Mouse (Mus musculus) testis, adult 2 months (tissue): Measurements from ENCODE around the gene Prmt6. TPM values are rescaled to one million over a fixed set of nuclear protein-coding genes. Genes with fewer than 3 reads are reported as not detected.

ENCODE experiments used
- H3K27ac ChIP-seq: fragments of 200-500 bp; 2 replicates; pipeline ENCODE4 v1.5.1; 2012; ENCODE audit warnings: low read depth, low read length; ENCODE audit not compliant: control insufficient read depth, insufficient read depth
- H3K27me3 ChIP-seq: fragments of 200-500 bp; 2 replicates; pipeline ENCODE4 v1.6.1; 2012; ENCODE audit warnings: mild to moderate bottlenecking, low read length, moderate library complexity; ENCODE audit not compliant: control insufficient read depth, insufficient read depth
- H3K36me3 ChIP-seq: fragments of 200-500 bp; 2 replicates; pipeline ENCODE4 v1.6.1; 2012; ENCODE audit warnings: mild to moderate bottlenecking, low read length; ENCODE audit not compliant: control insufficient read depth, insufficient read depth
- H3K4me1 ChIP-seq: fragments of 200-500 bp; 2 replicates; pipeline ENCODE4 v1.6.1; 2012; ENCODE audit warnings: low read length; ENCODE audit not compliant: control insufficient read depth, insufficient read depth
- H3K4me3 ChIP-seq: fragments of 200-500 bp; 2 replicates; pipeline ENCODE4 v1.5.1; 2012; ENCODE audit warnings: low read depth, mild to moderate bottlenecking, low read length, moderate library complexity, mixed read lengths; ENCODE audit not compliant: control insufficient read depth
- CTCF ChIP-seq: fragments of 200-500 bp; IDR thresholded peaks from 2 replicates; pipeline ENCODE4 v1.5.1; 2012; ENCODE audit warnings: low read depth, mild to moderate bottlenecking, inconsistent platforms, low read length, moderate library complexity; ENCODE audit not compliant: control insufficient read depth, insufficient read depth, insufficient replicate concordance
- POLR2A ChIP-seq: fragments of 200-500 bp; IDR thresholded peaks from 2 replicates; pipeline ENCODE4 v1.6.1; 2012; ENCODE audit warnings: low read depth, mild to moderate bottlenecking, inconsistent platforms, low read length, moderate library complexity; ENCODE audit not compliant: control insufficient read depth
- polyA plus RNA-seq: library from polyadenylated mRNA; depleted of rRNA; stranded (reverse); fragments of >200 nt; gene quantifications from 2 replicates; pipeline ENCODE4 v1.2.3, GENCODE M21; 2012; rRNA removed

Gene Prmt6
- polyA plus RNA-seq, 1 experiment: 5.1 TPM

- Histone ChIP-seq H3K27ac (no peak overlapping the region), H3K27me3 (no peaks in the 10 kb centered on the region), H3K36me3 (no peaks in the 10 kb centered on the region), H3K4me1 (no peaks in the 10 kb centered on the region), H3K4me3 (no peak overlapping the region)
- TF ChIP-seq CTCF: no peak
- no peak for TF ChIP-seq POLR2A
Observed at GRCm38 (mm10) chr3:110236819-110237463, 13.9 kb downstream of the Prmt6 start.

Other genes with a start within 250 kb of the Prmt6 start
- 0.20 and 0.28 TPM in 2 replicates for gene Ntng1, start 107.0 kb downstream of the Prmt6 start, polyA plus RNA-seq